Mouse (Mus musculus) thymus, postnatal 10 days (tissue): ENCODE measurements around the gene Ddah2.
"Not testable (repeated sequence)": the region's sequence is repeated elsewhere in the genome, so short reads cannot be mapped to it uniquely, and the experiment has no call there.

ENCODE experiments used
- DNase-seq, 2 experiments: peaks; one replicate each; pipeline ENCODE4 v3.0.0; 2021; ENCODE audit warnings: low spot score in 2 of 2

The Ddah2 gene

GRCm38 (mm10) chr17:35027277-35028068 lies 31.4 kb upstream of the Ddah2 start, which contains the start of gene Sapcd1:
TSS of gene Sapcd1 (minus strand) at chr17:35028016.
- no peak for DNase-seq

- no peak for DNase-seq
Measured at GRCm38 (mm10) chr17:35028315-35028714, 30.5 kb upstream of the Ddah2 start.

GRCm38 (mm10) chr17:35029691-35030532 lies 28.9 kb upstream of the Ddah2 start:
- DNase-seq: peak in 1 of 2 experiments; percentile 37

- DNase-seq: no peak
Measured at GRCm38 (mm10) chr17:35031272-35031671, 27.6 kb upstream of the Ddah2 start.

- no peak for DNase-seq
Measured at GRCm38 (mm10) chr17:35031880-35032279, 27.0 kb upstream of the Ddah2 start.

- DNase-seq: no peak
Measured at GRCm38 (mm10) chr17:35032323-35032870, 26.4 kb upstream of the Ddah2 start.

GRCm38 (mm10) chr17:35033703-35034102 lies 25.1 kb upstream of the Ddah2 start:
- DNase-seq: not testable (repeated sequence)

GRCm38 (mm10) chr17:35034896-35035295 lies 23.9 kb upstream of the Ddah2 start:
- no peak for DNase-seq

- no peak for DNase-seq
Measured at GRCm38 (mm10) chr17:35039121-35039873, 19.5 kb upstream of the Ddah2 start.

GRCm38 (mm10) chr17:35043794-35044193 lies 15.0 kb upstream of the Ddah2 start:
- no peak for DNase-seq

GRCm38 (mm10) chr17:35044904-35045806 lies 13.7 kb upstream of the Ddah2 start:
- no peak for DNase-seq

GRCm38 (mm10) chr17:35045807-35046680 lies 12.8 kb upstream of the Ddah2 start:
- no peak for DNase-seq

- peak; percentile 96 to 97 for DNase-seq
Measured at GRCm38 (mm10) chr17:35046681-35047455, 12.0 kb upstream of the Ddah2 start, which contains the start of gene Msh5. TSS of gene Msh5 (minus strand) at chr17:35046745.

GRCm38 (mm10) chr17:35047688-35048087 lies 11.1 kb upstream of the Ddah2 start:
- DNase-seq: no peak

- peak in 1 of 2 experiments; percentile 50 for DNase-seq
Measured at GRCm38 (mm10) chr17:35048149-35048931, 10.5 kb upstream of the Ddah2 start.

- no peak for DNase-seq
Measured at GRCm38 (mm10) chr17:35048932-35049440, 9.8 kb upstream of the Ddah2 start.

- peak; percentile 66 to 67 for DNase-seq
Measured at GRCm38 (mm10) chr17:35049561-35050016, 9.2 kb upstream of the Ddah2 start, which contains the start of gene Clic1. TSS of gene Clic1 (plus strand) at chr17:35049966.
